Mouse (Mus musculus): Measurements from ENCODE around the gene Dmd. TPM values are rescaled to one million over a fixed set of nuclear protein-coding genes. Genes with fewer than 3 reads are reported as not detected.

Gene Dmd
- polyA plus RNA-seq, 1 experiment from 2014 or later = 27.7 TPM

GRCm38 (mm10) chrX:84435608-84436007, 1486.9 kb downstream of the Dmd start:
- Histone ChIP-seq H3K4me1 (no peaks in the 10 kb centered on the region), H3K9me3 (no peaks in the 10 kb centered on the region), H3K9ac (no peak overlapping the region), H3K27me3 (replicated peaks) (no peaks in the 10 kb centered on the region), H3K4me2 (no peak overlapping the region), H3K36me3 (no peaks in the 10 kb centered on the region), H3K27ac (replicated peaks) (no peak overlapping the region), H3K4me3 (no peak overlapping the region)
- ATAC-seq (ENCODE audit: extremely low read depth, insufficient number of reproducible peaks, low FRiP score, low TSS enrichment) = no peak
- 68% methylated on average over 4 of the region's 4 CpGs for WGBS

DNA sequence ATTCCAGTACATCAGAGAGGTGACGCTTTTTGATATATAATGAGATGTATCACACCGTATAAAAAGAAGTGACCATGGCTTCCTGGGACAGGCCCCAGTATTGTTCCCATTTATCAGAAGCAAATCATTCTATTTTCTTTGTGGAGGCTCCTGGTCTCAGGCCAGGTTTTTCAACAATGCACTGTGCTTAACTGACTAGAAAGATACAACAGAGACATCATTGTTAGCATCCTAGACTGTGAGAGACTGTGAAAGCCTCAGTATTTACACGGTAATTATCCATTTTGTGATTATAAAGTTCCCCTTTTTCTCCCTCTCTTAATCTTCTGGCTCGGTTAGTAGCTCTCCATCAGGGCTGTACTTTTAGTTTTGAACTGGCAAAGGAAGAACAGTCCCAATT, 1487.9 kb downstream of the Dmd start:
- Histone ChIP-seq H3K4me3 (no peak overlapping the region), H3K4me1 (no peaks in the 10 kb centered on the region), H3K36me3 (no peaks in the 10 kb centered on the region), H3K27me3 (replicated peaks) (no peaks in the 10 kb centered on the region), H3K9me3 (no peaks in the 10 kb centered on the region), H3K4me2 (no peak overlapping the region), H3K27ac (replicated peaks) (no peak overlapping the region), H3K9ac (no peak overlapping the region)
- no peak for ATAC-seq (ENCODE audit: extremely low read depth, insufficient number of reproducible peaks, low FRiP score, low TSS enrichment)
- 64% methylated on average over 4 of the region's 4 CpGs for WGBS

DNA sequence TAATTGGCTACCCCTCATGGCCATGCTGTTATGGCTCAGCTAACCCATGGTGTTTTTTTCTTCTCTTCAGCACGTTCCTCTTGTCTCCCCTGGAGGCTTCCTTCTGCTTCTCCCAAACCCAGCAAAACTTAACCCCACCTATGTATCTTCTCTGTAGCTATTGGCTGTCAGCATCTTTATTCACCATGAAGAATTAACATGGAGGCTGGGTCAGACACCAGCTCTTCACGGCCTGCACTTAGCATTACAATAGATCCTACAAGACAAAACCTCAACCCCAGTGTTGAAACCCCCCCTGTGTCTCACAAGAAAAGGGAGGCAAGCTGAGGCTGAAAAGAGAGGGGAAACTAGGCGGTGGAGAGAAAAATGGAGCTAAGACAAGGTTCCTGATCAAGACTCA, 1494.3 kb downstream of the Dmd start:
- no peak overlapping the region for H3K9ac ChIP-seq
- no peak overlapping the region for H3K27ac ChIP-seq (replicated peaks)
- no peaks in the 10 kb centered on the region for H3K36me3 ChIP-seq
- no peak for ATAC-seq (ENCODE audit: extremely low read depth, insufficient number of reproducible peaks, low FRiP score, low TSS enrichment)
- H3K27me3 ChIP-seq (replicated peaks) = no peaks in the 10 kb centered on the region
- H3K9me3 ChIP-seq = no peaks in the 10 kb centered on the region
- no peak overlapping the region for H3K4me3 ChIP-seq
- H3K4me2 ChIP-seq = no peak overlapping the region
- H3K4me1 ChIP-seq = no peaks in the 10 kb centered on the region
- WGBS = 60% methylated on average over 3 of the region's 3 CpGs

GRCm38 (mm10) chrX:84443985-84444384, 1495.3 kb downstream of the Dmd start:
- Histone ChIP-seq H3K9me3 (no peaks in the 10 kb centered on the region), H3K4me2 (no peak overlapping the region), H3K27ac (replicated peaks) (no peak overlapping the region), H3K27me3 (replicated peaks) (no peaks in the 10 kb centered on the region), H3K36me3 (no peaks in the 10 kb centered on the region), H3K9ac (no peak overlapping the region), H3K4me1 (no peaks in the 10 kb centered on the region), H3K4me3 (no peak overlapping the region)
- 50% methylated on average over 3 of the region's 3 CpGs for WGBS
- ATAC-seq (ENCODE audit: extremely low read depth, insufficient number of reproducible peaks, low FRiP score, low TSS enrichment) = no peak

GRCm38 (mm10) chrX:84444638-84445037, 1496.0 kb downstream of the Dmd start:
- Histone ChIP-seq H3K27me3 (replicated peaks) (no peaks in the 10 kb centered on the region), H3K4me2 (no peak overlapping the region)

DNA sequence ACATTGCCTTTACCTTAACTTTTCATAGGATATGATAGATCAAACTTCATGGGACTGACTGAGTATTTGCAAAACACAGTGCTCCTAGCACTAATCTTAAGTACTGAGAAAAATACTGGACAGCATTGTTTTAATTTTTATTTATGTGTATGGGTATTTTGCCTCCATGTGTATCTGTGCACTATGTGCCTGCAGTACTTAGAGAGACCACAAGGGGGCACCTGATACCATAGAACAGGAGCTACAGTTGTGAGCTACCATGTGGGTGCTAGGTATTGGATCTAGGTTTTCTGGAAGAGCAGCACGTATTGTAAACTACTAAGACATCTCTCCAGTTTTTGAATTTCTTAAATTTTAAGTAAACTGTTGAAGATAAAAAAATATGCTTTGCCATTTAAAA, 1505.8 kb downstream of the Dmd start:
- 86% methylated on average over 1 of the region's 1 CpGs for WGBS
- H3K27ac ChIP-seq (replicated peaks) = no peak overlapping the region
- H3K4me1 ChIP-seq = no peaks in the 10 kb centered on the region
- no peak for ATAC-seq (ENCODE audit: extremely low read depth, insufficient number of reproducible peaks, low FRiP score, low TSS enrichment)
- no peak overlapping the region for H3K9ac ChIP-seq
- H3K9me3 ChIP-seq = no peaks in the 10 kb centered on the region
- no peaks in the 10 kb centered on the region for H3K27me3 ChIP-seq (replicated peaks)
- H3K4me2 ChIP-seq = no peak overlapping the region
- no peak overlapping the region for H3K4me3 ChIP-seq
- H3K36me3 ChIP-seq = no peaks in the 10 kb centered on the region

More at GRCm38 (mm10) chrX:84444638-84445037, 1496.0 kb downstream of the Dmd start:
- ATAC-seq (ENCODE audit: extremely low read depth, insufficient number of reproducible peaks, low FRiP score, low TSS enrichment) = no peak
- Histone ChIP-seq H3K36me3 (no peaks in the 10 kb centered on the region), H3K27ac (replicated peaks) (no peak overlapping the region), H3K4me1 (no peaks in the 10 kb centered on the region), H3K9ac (no peak overlapping the region), H3K4me3 (no peak overlapping the region), H3K9me3 (no peaks in the 10 kb centered on the region)

GRCm38 (mm10) chrX:84514650-84515366, 1566.1 kb downstream of the Dmd start:
- no peaks in the 10 kb centered on the region for H3K36me3 ChIP-seq
- H3K4me1 ChIP-seq = no peaks in the 10 kb centered on the region
- H3K9ac ChIP-seq = no peak overlapping the region
- 56% methylated on average over 3 of the region's 3 CpGs for WGBS
- no peak overlapping the region for H3K4me2 ChIP-seq
- H3K27ac ChIP-seq (replicated peaks) = no peak overlapping the region
- H3K4me3 ChIP-seq = no peak overlapping the region
- no peak for ATAC-seq (ENCODE audit: extremely low read depth, insufficient number of reproducible peaks, low FRiP score, low TSS enrichment)
- no peaks in the 10 kb centered on the region for H3K27me3 ChIP-seq (replicated peaks)
- H3K9me3 ChIP-seq = no peaks in the 10 kb centered on the region

DNA sequence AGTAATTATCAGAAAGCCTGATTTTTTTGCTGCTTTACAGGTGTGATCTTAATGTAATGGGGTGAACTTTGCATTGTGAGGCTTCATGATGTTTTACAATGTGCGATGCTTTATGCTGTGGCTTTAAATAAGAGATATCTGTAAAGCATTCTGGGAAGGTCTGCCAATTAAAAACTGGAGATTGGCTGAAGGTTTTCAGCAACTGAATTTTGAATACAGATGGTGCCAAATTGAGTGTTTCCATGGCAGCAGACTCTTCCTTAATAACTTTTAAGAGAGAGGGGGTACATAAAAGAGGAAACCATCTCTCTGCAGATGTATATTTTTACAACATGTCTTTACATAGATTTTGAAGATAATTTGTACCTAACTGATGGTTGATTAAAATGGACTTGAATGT, 1603.3 kb downstream of the Dmd start:
- Histone ChIP-seq H3K36me3 (no peaks in the 10 kb centered on the region), H3K27ac (replicated peaks) (no peak overlapping the region), H3K4me1 (no peaks in the 10 kb centered on the region), H3K4me2 (no peak overlapping the region), H3K4me3 (no peak overlapping the region), H3K27me3 (replicated peaks) (no peaks in the 10 kb centered on the region), H3K9ac (no peak overlapping the region), H3K9me3 (no peaks in the 10 kb centered on the region)
- ATAC-seq (ENCODE audit: extremely low read depth, insufficient number of reproducible peaks, low FRiP score, low TSS enrichment) = no peak
- 77% methylated on average over 1 of the region's 1 CpGs for WGBS

GRCm38 (mm10) chrX:84553441-84553840, 1604.8 kb downstream of the Dmd start:
- no peak overlapping the region for H3K9ac ChIP-seq
- 0% methylated on average over 1 of the region's 1 CpGs for WGBS
- no peaks in the 10 kb centered on the region for H3K9me3 ChIP-seq
- no peaks in the 10 kb centered on the region for H3K27me3 ChIP-seq (replicated peaks)
- H3K4me1 ChIP-seq = no peaks in the 10 kb centered on the region
- no peak for ATAC-seq (ENCODE audit: extremely low read depth, insufficient number of reproducible peaks, low FRiP score, low TSS enrichment)
- no peak overlapping the region for H3K4me2 ChIP-seq
- no peak overlapping the region for H3K27ac ChIP-seq (replicated peaks)
- no peak overlapping the region for H3K4me3 ChIP-seq
- no peaks in the 10 kb centered on the region for H3K36me3 ChIP-seq

DNA sequence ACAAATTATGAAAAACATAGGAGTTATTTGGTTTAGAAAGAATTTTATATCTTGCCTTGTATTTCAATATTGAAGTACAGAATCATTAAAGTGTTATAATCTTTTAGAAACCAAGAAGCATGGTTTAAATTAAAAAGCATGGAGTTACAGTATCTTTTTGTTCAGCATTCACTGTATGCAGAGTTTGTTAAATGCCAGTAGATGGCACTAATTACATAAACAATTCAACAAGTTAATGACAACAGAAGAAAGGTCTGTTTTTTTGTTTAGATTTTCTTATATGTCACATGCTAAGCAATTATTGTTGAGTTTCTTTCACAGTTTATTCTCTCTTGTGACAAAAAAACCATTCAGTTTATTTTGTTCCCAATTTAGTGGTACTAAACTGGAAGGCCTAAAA, 1649.8 kb downstream of the Dmd start:
- no peaks in the 10 kb centered on the region for H3K9me3 ChIP-seq

DNA sequence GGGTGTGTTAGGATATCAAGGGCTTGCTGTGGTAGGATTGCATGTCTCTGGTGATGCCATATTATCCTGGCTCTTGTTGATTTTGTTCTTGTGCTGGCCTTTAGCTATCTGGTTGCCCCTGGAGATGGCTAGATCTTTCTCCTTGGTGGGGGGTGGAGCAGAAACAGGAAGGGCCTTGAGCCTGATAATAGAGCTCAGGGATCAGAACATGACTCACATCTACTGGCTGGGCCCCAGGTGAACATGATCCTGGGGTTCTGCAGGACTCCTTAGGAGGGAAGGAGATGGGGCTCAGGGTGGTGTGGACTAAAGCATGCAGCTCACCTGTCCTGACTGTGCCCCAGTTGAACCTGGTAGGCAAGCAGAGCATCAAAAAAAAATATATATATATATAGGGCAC, 1691.8 kb downstream of the Dmd start:
- Histone ChIP-seq H3K4me1 (no peaks in the 10 kb centered on the region), H3K4me3 (no peak overlapping the region), H3K4me2 (no peak overlapping the region), H3K9me3 (no peaks in the 10 kb centered on the region), H3K27me3 (replicated peaks) (no peaks in the 10 kb centered on the region), H3K9ac (no peak overlapping the region), H3K27ac (replicated peaks) (no peak overlapping the region), H3K36me3 (no peaks in the 10 kb centered on the region)
- ATAC-seq (ENCODE audit: extremely low read depth, insufficient number of reproducible peaks, low FRiP score, low TSS enrichment) = no peak

More for the DNA sequence above, 1649.8 kb downstream of the Dmd start:
- ATAC-seq (ENCODE audit: extremely low read depth, insufficient number of reproducible peaks, low FRiP score, low TSS enrichment) = no peak
- Histone ChIP-seq H3K27me3 (replicated peaks) (no peaks in the 10 kb centered on the region), H3K4me3 (no peak overlapping the region), H3K4me1 (no peaks in the 10 kb centered on the region), H3K9ac (no peak overlapping the region), H3K36me3 (no peaks in the 10 kb centered on the region), H3K4me2 (no peak overlapping the region), H3K27ac (replicated peaks) (no peak overlapping the region)

- Histone ChIP-seq H3K4me1 (no peaks in the 10 kb centered on the region), H3K36me3 (no peaks in the 10 kb centered on the region), H3K4me3 (no peak overlapping the region), H3K4me2 (no peak overlapping the region), H3K27ac (replicated peaks) (no peak overlapping the region), H3K27me3 (replicated peaks) (no peaks in the 10 kb centered on the region), H3K9me3 (no peaks in the 10 kb centered on the region), H3K9ac (no peak overlapping the region)
- ATAC-seq (ENCODE audit: extremely low read depth, insufficient number of reproducible peaks, low FRiP score, low TSS enrichment) = no peak
- 45% methylated on average over 4 of the region's 4 CpGs for WGBS
These were observed 1799.0 kb downstream of the Dmd start for GRCm38 (mm10) chrX:84747683-84748082.

Data from heart, embryonic 13.5 days (tissue).